Mouse (Mus musculus): ENCODE measurements around the gene Dennd1c. TPM values are rescaled to one million over a fixed set of nuclear protein-coding genes. Genes with fewer than 3 reads are reported as not detected.
A peak's percentile ranks its signal among the peaks of the same experiment; 100 is the strongest.

Gene Dennd1c
- total and polyA plus RNA-seq, 3 experiments, result 3.8 to 20.7 TPM; not detected in 1

DNA sequence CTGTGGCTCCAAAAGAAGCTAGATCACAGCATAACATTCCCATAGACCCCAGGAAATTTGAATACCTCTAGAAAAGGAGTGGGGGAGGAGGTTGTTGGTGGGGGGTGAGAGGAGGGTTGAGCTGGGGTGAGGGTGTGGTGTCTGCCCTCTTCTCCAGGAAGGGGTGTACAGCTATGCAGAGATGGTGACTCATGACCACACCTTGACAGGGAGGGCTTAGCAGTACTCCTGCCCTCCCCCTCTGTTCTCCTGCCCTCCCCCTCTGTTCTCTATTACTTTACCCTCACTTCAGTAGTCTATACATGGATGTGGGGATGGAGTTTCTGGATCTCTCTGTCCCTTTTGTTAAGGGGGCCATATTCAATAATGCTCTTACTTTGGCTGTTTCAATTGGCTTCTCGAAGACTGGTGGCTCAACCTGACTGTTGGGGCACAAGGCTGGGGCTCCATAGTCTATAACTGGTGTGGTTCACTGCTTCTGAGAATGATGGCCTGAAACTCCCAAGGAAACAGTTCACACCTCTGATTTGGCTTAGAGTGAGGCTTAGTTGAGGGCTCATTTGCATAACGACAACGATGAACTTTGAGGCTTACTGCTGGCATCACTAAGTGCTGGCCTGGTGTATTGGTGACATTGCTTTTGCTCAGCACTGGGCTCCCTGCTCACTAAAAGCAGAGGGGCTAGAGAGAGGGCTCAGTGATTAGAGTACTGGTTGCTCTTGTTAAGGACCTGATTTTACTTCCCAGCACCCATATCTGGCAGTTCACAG lies 47.7 kb upstream of the Dennd1c start:
- Histone ChIP-seq H3K9me3 (replicated peaks; ENCODE audit: insufficient read depth, low read length) (no peaks in the 10 kb centered on the region), H3K4me3 (ENCODE audit: control insufficient read depth in 1 of 2, insufficient read depth in 1 of 2, low read depth in 2 of 2, low read length in 2 of 2) (no peak overlapping the region), H3K9ac (ENCODE audit: control insufficient read depth, low read depth, low read length, poor library complexity, severe bottlenecking) (no peak overlapping the region), H3K4me1 (ENCODE audit: control insufficient read depth in 1 of 2, insufficient read depth in 2 of 2, low read length in 2 of 2) (peaks cover 22 to 36% of the 10 kb centered on the region in 2 experiments), H3K79me2 (ENCODE audit: control insufficient read depth, insufficient read depth, low read length, poor library complexity) (no peaks in the 10 kb centered on the region), H3K27me3 (ENCODE audit: control insufficient read depth in 1 of 2, insufficient read depth in 2 of 2, low read length in 2 of 2) (no peaks in the 10 kb centered on the region), H3K36me3 (ENCODE audit: control insufficient read depth in 1 of 2, insufficient read depth in 2 of 2, low read length in 2 of 2) (peaks cover 0 to 29% of the 10 kb centered on the region in 2 experiments; a peak in 2 of 4 replicates), H3K27ac (ENCODE audit: control insufficient read depth, low read depth, low read length) (no peak overlapping the region)
- TF ChIP-seq KAT2A (conservative IDR thresholded peaks at IDR 0.05; ENCODE audit: low read depth, low read length) (no peak), NRF1 (IDR thresholded peaks at IDR 0.05; ENCODE audit: insufficient read depth, low read depth, low read length, poor library complexity, severe bottlenecking) (no peak), POLR2AphosphoS2 (IDR thresholded peaks at IDR 0.05; ENCODE audit: low read length) (no peak), ELF1 (IDR thresholded peaks at IDR 0.05; ENCODE audit: low read depth, low read length) (no peak), ZMIZ1 (IDR thresholded peaks at IDR 0.05; ENCODE audit: low read depth, low read length) (no peak), MAX (IDR thresholded peaks at IDR 0.05; ENCODE audit: low read length) (no peak), TBP (IDR thresholded peaks at IDR 0.05; ENCODE audit: low read depth, low read length) (no peak), POLR2A (IDR thresholded peaks at IDR 0.05; ENCODE audit: control insufficient read depth in 1 of 2, insufficient read depth in 1 of 2, low read depth in 1 of 2, low read length in 2 of 2, poor library complexity in 1 of 2) (no peak), ZNF384 (IDR thresholded peaks at IDR 0.05; ENCODE audit: low read depth, low read length) (no peak), MAZ (IDR thresholded peaks at IDR 0.05; ENCODE audit: low read depth, low read length) (no peak), ETS1 (IDR thresholded peaks at IDR 0.05; ENCODE audit: low read depth, low read length) (no peak), TAL1 (IDR thresholded peaks at IDR 0.05; ENCODE audit: low read length) (no peak), MYC (IDR thresholded peaks at IDR 0.05; ENCODE audit: low read depth, low read length) (no peak), HCFC1 (IDR thresholded peaks at IDR 0.05; ENCODE audit: low read depth, low read length) (no peak), NELFE (IDR thresholded peaks at IDR 0.05; ENCODE audit: low read depth, low read length) (no peak), TCF12 (IDR thresholded peaks at IDR 0.05; ENCODE audit: low read depth, low read length) (no peak), ZKSCAN1 (IDR thresholded peaks at IDR 0.05; ENCODE audit: low read depth, low read length) (no peak), SIN3A (IDR thresholded peaks at IDR 0.05; ENCODE audit: low read length) (no peak)
- peak; percentile 47 for DNase-seq (ENCODE audit: low read depth, low spot score)

DNA sequence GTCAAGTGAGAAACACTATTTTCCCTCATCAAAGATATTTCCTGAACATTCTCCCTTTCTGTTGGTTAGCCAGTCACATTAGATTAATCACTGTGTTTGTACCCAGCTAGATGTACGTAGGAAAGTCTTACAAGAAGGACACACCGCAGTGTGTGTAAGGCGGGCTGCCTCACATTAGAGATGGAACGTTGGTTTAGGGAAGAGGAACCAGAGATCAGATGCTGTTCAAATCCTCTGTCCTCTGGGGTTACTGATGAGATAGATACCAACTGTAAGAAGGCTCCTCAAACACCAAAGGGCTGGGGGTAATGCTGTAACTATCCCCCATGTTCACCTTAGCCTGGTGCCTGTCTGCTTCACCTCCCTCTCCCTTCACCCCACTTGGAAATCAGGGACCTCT lies 46.5 kb upstream of the Dennd1c start:
- H3K27ac ChIP-seq (ENCODE audit: control insufficient read depth, low read depth, low read length), result peak overlapping the region; percentile 29; the same call in 1 of the 2 replicates
- peak; percentile 52 for DNase-seq (ENCODE audit: low read depth, low spot score)
- H3K9ac ChIP-seq (ENCODE audit: control insufficient read depth, low read depth, low read length, poor library complexity, severe bottlenecking), result peak overlapping the region; percentile 23; the same call in 1 of the 2 replicates
- H3K27me3 ChIP-seq (ENCODE audit: control insufficient read depth in 1 of 2, insufficient read depth in 2 of 2, low read length in 2 of 2), result no peaks in the 10 kb centered on the region
- TF ChIP-seq TBP (IDR thresholded peaks at IDR 0.05; ENCODE audit: low read depth, low read length), result 0 out of 2 replicates have a peak, but pooled peaks have one; percentile 29
- TF ChIP-seq EP300 (IDR thresholded peaks at IDR 0.05; ENCODE audit: low read depth in 1 of 2, low read length in 2 of 2), result peak; percentile 40 to 61; a peak in 2 of 4 replicates
- no peak for TF ChIP-seq RCOR1 (IDR thresholded peaks at IDR 0.05; ENCODE audit: low read depth, low read length)
- TF ChIP-seq CHD1 (IDR thresholded peaks at IDR 0.05; ENCODE audit: low read depth, low read length), result no peak
- 0 out of 2 replicates have a peak, but pooled peaks have one; percentile 27 for TF ChIP-seq MYB (IDR thresholded peaks at IDR 0.05; ENCODE audit: low read depth, low read length)
- no peak for TF ChIP-seq GATA1 (IDR thresholded peaks at IDR 0.05; ENCODE audit: low read depth, low read length)
- TF ChIP-seq ETS1 (IDR thresholded peaks at IDR 0.05; ENCODE audit: low read depth, low read length), result no peak
- no peak for TF ChIP-seq E2F4 (IDR thresholded peaks at IDR 0.05; ENCODE audit: borderline replicate concordance, low read depth, low read length)
- no peak for TF ChIP-seq BHLHE40 (IDR thresholded peaks at IDR 0.05; ENCODE audit: borderline replicate concordance, low read depth, low read length)
- TF ChIP-seq MAFK (IDR thresholded peaks at IDR 0.05; ENCODE audit: borderline replicate concordance, low read depth, low read length), result no peak
- peaks cover 0 to 22% of the 10 kb centered on the region in 2 experiments; a peak in 2 of 4 replicates for H3K36me3 ChIP-seq (ENCODE audit: control insufficient read depth in 1 of 2, insufficient read depth in 2 of 2, low read length in 2 of 2)
- no peaks in the 10 kb centered on the region for H3K79me2 ChIP-seq (ENCODE audit: control insufficient read depth, insufficient read depth, low read length, poor library complexity)
- H3K9me3 ChIP-seq (replicated peaks; ENCODE audit: insufficient read depth, low read length), result no peaks in the 10 kb centered on the region
- H3K4me1 ChIP-seq (ENCODE audit: control insufficient read depth in 1 of 2, insufficient read depth in 2 of 2, low read length in 2 of 2), result peaks cover 15 to 30% of the 10 kb centered on the region in 2 experiments
- H3K4me3 ChIP-seq (ENCODE audit: control insufficient read depth in 1 of 2, insufficient read depth in 1 of 2, low read depth in 2 of 2, low read length in 2 of 2), result no peak overlapping the region

All from MEL (cell line).